Mouse (Mus musculus): ENCODE data around the gene Cdcp2. TPM values are rescaled to one million over a fixed set of nuclear protein-coding genes. Genes with fewer than 3 reads are reported as not detected.

Gene Cdcp2
- total and polyA plus RNA-seq, 3 experiments: 6.9 to 16.9 (median 13.4) TPM

DNA sequence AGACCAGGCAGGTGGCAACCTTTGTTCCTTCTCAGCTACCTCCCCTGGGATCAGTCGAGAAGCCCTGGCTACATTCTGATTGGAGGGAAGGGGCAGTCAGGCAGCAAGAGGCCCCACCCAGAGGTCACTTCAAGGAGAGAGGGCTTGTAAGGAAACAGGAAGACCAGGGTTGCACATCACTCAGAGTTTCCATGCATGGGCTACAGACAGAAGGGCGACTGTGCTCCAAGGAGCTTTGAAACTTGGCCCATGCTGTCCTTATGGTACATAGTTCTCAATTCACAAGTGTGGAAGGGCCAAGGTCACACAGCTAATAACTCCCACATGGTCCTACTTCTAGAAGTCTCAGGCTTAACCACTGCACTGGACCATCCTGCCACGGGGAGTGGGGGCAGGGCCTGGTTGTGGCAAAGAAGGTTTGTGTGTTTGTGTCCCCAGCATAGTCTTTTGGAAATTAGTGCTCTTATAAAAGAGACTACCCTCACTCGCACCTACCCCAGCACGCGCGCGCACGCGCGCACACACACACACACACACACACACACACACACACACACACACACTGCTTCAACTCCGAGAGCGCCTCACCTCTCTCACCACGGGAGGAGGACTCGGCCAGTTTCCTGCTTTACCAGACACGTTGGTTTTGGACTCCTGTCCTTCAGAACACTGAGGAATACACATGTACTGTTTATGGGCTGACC is 2.1 kb upstream of the Cdcp2 start (continued):
- TF ChIP-seq MAZ (IDR thresholded peaks at IDR 0.05; ENCODE audit: low read depth, low read length) (0 out of 2 replicates have a peak, but pooled peaks have one; percentile 18), ZKSCAN1 (IDR thresholded peaks at IDR 0.05; ENCODE audit: borderline replicate concordance, low read depth, low read length) (no peak), SMC3 (IDR thresholded peaks at IDR 0.05; ENCODE audit: low read depth, low read length) (no peak), ZMIZ1 (IDR thresholded peaks at IDR 0.05; ENCODE audit: low read depth, low read length) (peak; percentile 78), JUND (conservative IDR thresholded peaks at IDR 0.05; ENCODE audit: low read depth, low read length) (peak; percentile 93), CHD2 (IDR thresholded peaks at IDR 0.05; ENCODE audit: low read length) (peak; percentile 65), ZC3H11A (IDR thresholded peaks at IDR 0.05; ENCODE audit: low read depth, low read length) (no peak), MAX (IDR thresholded peaks at IDR 0.05; ENCODE audit: low read length) (no peak; the same call in 1 of the 2 replicates)

GRCm38 (mm10) chr4:107096043-107096442 is 648 bp upstream of the Cdcp2 start:
- dilution Hi-C loops (cut with MboI; ENCODE audit: extremely low pct_ligation_motif_present, extremely low pct_unique_long_range_greater_than_20kb, low sequenced_read_pairs): no loop called here
- H3K27me3 ChIP-seq (replicated peaks): no peaks in the 10 kb centered on the region

DNA sequence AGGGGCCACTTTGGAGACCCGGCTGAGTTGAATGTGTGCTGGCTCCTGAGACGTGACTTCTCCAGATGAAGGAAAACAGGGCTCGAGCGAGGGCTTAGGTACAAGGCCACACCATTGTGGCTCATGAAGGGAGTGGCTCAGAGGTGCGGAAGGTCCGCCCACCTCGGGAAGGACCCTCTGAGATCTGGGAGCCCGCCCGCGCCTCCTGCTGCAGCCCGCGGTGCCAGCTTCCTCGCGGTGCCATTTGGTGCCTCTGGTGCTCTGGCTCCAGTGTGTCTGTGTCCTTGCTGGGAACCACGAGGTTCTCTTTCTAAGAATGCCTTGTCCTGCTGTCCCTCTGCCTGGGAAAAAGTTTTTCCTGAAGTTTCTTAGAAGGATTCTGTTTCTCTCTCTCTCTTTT is 1.2 kb downstream of the Cdcp2 start:
- H3K4me1 ChIP-seq (ENCODE audit: control insufficient read depth in 1 of 2, insufficient read depth in 2 of 2): peaks cover 24 to 52% of the 10 kb centered on the region in 2 experiments
- TF ChIP-seq JUND (conservative IDR thresholded peaks at IDR 0.05; ENCODE audit: low read depth, low read length): no peak
- no peak for TF ChIP-seq MEF2A (IDR thresholded peaks at IDR 0.05; ENCODE audit: borderline replicate concordance, low read depth, low read length)
- no peak for TF ChIP-seq RCOR1 (conservative IDR thresholded peaks at IDR 0.05; ENCODE audit: low read depth, low read length)
- no peak for TF ChIP-seq BHLHE40 (IDR thresholded peaks at IDR 0.05; ENCODE audit: low read depth, low read length)
- no peak for TF ChIP-seq UBTF (IDR thresholded peaks at IDR 0.05; ENCODE audit: low read depth, low read length)
- no peak for TF ChIP-seq CHD1 (IDR thresholded peaks at IDR 0.05; ENCODE audit: low read depth, low read length)
- no peak for TF ChIP-seq MYC (IDR thresholded peaks at IDR 0.05; ENCODE audit: low read depth, low read length)
- no peak for TF ChIP-seq TCF12 (IDR thresholded peaks at IDR 0.05; ENCODE audit: low read depth, low read length)
- TF ChIP-seq NRF1 (IDR thresholded peaks at IDR 0.05; ENCODE audit: low read depth, low read length): no peak
- TF ChIP-seq KAT2A (IDR thresholded peaks at IDR 0.05; ENCODE audit: insufficient replicate concordance, low read length): no peak
- no peak for TF ChIP-seq POLR2AphosphoS2 (IDR thresholded peaks at IDR 0.05; ENCODE audit: low read depth, low read length)
- TF ChIP-seq TBP (conservative IDR thresholded peaks at IDR 0.05; ENCODE audit: low read depth, low read length): no peak
- no peak for TF ChIP-seq RAD21 (IDR thresholded peaks at IDR 0.05; ENCODE audit: low read depth, low read length)
- no peak for TF ChIP-seq CHD2 (IDR thresholded peaks at IDR 0.05; ENCODE audit: low read length)
- TF ChIP-seq POLR2A (IDR thresholded peaks at IDR 0.05; ENCODE audit: low read depth, low read length): no peak
- TF ChIP-seq IRF4 (IDR thresholded peaks at IDR 0.05; ENCODE audit: low read depth, low read length): no peak
- TF ChIP-seq MAX (IDR thresholded peaks at IDR 0.05; ENCODE audit: low read length): no peak
- no peak for TF ChIP-seq MAZ (IDR thresholded peaks at IDR 0.05; ENCODE audit: low read depth, low read length)

More at GRCm38 (mm10) chr4:107096043-107096442, 648 bp upstream of the Cdcp2 start:
- TF ChIP-seq SIN3A (IDR thresholded peaks at IDR 0.05; ENCODE audit: low read length) (peak; percentile 65; the same call in 1 of the 2 replicates), CHD1 (IDR thresholded peaks at IDR 0.05; ENCODE audit: low read depth, low read length) (peak; percentile 65; the same call in 1 of the 2 replicates), MYC (IDR thresholded peaks at IDR 0.05; ENCODE audit: low read depth, low read length) (peak; percentile 87), MXI1 (IDR thresholded peaks at IDR 0.05; ENCODE audit: low read depth, low read length) (peak; percentile 76; the same call in 1 of the 2 replicates), MAX (IDR thresholded peaks at IDR 0.05; ENCODE audit: low read length) (peak; percentile 81), BHLHE40 (IDR thresholded peaks at IDR 0.05; ENCODE audit: low read depth, low read length) (peak; percentile 10; the same call in 1 of the 2 replicates), ETS1 (conservative IDR thresholded peaks at IDR 0.05; ENCODE audit: low read depth, low read length) (peak; percentile 24; the same call in 1 of the 2 replicates), JUN (IDR thresholded peaks at IDR 0.05; ENCODE audit: insufficient read depth, low read depth, low read length) (no peak), TCF12 (IDR thresholded peaks at IDR 0.05; ENCODE audit: low read depth, low read length) (peak; percentile 51), JUND (conservative IDR thresholded peaks at IDR 0.05; ENCODE audit: low read depth, low read length) (no peak), RAD21 (IDR thresholded peaks at IDR 0.05; ENCODE audit: low read depth, low read length) (no peak)
- H3K4me1 ChIP-seq (ENCODE audit: control insufficient read depth in 1 of 2, insufficient read depth in 2 of 2): peaks cover 24 to 62% of the 10 kb centered on the region in 2 experiments
- peak; percentile 50 for DNase-seq (ENCODE audit: extremely low read depth)
- H3K79me2 ChIP-seq (replicated peaks; ENCODE audit: control insufficient read depth, extremely low read depth, insufficient read depth, poor library complexity, severe bottlenecking): no peaks in the 10 kb centered on the region
- H3K4me3 ChIP-seq (replicated peaks in 1 of 3; ENCODE audit: low read depth in 2 of 3, low read length in 2 of 3, poor library complexity in 1 of 3): peak overlapping the region; percentile 3 to 48 (median 20)
- no peaks in the 10 kb centered on the region for H3K9me3 ChIP-seq (replicated peaks; ENCODE audit: low read length)
- H3K27ac ChIP-seq (ENCODE audit: insufficient read depth, low read depth): no peak overlapping the region; the same call in 1 of the 2 replicates
- H3K9ac ChIP-seq (ENCODE audit: insufficient read depth, low read depth): 0 out of 2 replicates have a peak overlapping the region, but pooled peaks have one; percentile 13
- H3K36me3 ChIP-seq (replicated peaks in 1 of 2; ENCODE audit: control insufficient read depth in 1 of 2, insufficient read depth in 1 of 2, low read length in 1 of 2): peaks cover 0 to 32% of the 10 kb centered on the region in 2 experiments
- in situ Hi-C loops (cut with MboI; ENCODE audit: low pct_ligation_motif_present, low pct_unique_long_range_greater_than_20kb, low sequenced_read_pairs): no loop called here
- H3K4me2 ChIP-seq (ENCODE audit: insufficient read depth, low read depth, poor library complexity, severe bottlenecking): peak overlapping the region; percentile 7; the same call in 1 of the 2 replicates

More for the DNA sequence above, 1.2 kb downstream of the Cdcp2 start:
- Histone ChIP-seq H3K36me3 (replicated peaks in 1 of 2; ENCODE audit: control insufficient read depth in 1 of 2, insufficient read depth in 1 of 2, low read length in 1 of 2) (peaks cover 0 to 42% of the 10 kb centered on the region in 2 experiments), H3K27me3 (replicated peaks) (no peaks in the 10 kb centered on the region), H3K27ac (ENCODE audit: insufficient read depth, low read depth) (no peak overlapping the region), H3K9me3 (replicated peaks; ENCODE audit: low read length) (no peaks in the 10 kb centered on the region), H3K4me2 (ENCODE audit: insufficient read depth, low read depth, poor library complexity, severe bottlenecking) (no peak overlapping the region), H3K79me2 (replicated peaks; ENCODE audit: control insufficient read depth, extremely low read depth, insufficient read depth, poor library complexity, severe bottlenecking) (no peaks in the 10 kb centered on the region), H3K9ac (ENCODE audit: insufficient read depth, low read depth) (no peak overlapping the region), H3K4me3 (replicated peaks in 1 of 3; ENCODE audit: low read depth in 2 of 3, low read length in 2 of 3, poor library complexity in 1 of 3) (no peak overlapping the region)
- in situ Hi-C loops (cut with MboI; ENCODE audit: low pct_ligation_motif_present, low pct_unique_long_range_greater_than_20kb, low sequenced_read_pairs) (no loop called here), dilution Hi-C loops (cut with MboI; ENCODE audit: extremely low pct_ligation_motif_present, extremely low pct_unique_long_range_greater_than_20kb, low sequenced_read_pairs) (no loop called here)
- no peak for DNase-seq (ENCODE audit: extremely low read depth)
